Mouse (Mus musculus): ENCODE measurements around the gene F3. TPM values are rescaled to one million over a fixed set of nuclear protein-coding genes. Genes with fewer than 3 reads are reported as not detected.
A peak's percentile ranks its signal among the peaks of the same experiment; 100 is the strongest.

Gene F3
- 7.8 and 9.7 TPM in 2 replicates for polyA plus RNA-seq (2014; fragmentation: Nextera tagmentation; extraction: Ambion mirVana)

DNA sequence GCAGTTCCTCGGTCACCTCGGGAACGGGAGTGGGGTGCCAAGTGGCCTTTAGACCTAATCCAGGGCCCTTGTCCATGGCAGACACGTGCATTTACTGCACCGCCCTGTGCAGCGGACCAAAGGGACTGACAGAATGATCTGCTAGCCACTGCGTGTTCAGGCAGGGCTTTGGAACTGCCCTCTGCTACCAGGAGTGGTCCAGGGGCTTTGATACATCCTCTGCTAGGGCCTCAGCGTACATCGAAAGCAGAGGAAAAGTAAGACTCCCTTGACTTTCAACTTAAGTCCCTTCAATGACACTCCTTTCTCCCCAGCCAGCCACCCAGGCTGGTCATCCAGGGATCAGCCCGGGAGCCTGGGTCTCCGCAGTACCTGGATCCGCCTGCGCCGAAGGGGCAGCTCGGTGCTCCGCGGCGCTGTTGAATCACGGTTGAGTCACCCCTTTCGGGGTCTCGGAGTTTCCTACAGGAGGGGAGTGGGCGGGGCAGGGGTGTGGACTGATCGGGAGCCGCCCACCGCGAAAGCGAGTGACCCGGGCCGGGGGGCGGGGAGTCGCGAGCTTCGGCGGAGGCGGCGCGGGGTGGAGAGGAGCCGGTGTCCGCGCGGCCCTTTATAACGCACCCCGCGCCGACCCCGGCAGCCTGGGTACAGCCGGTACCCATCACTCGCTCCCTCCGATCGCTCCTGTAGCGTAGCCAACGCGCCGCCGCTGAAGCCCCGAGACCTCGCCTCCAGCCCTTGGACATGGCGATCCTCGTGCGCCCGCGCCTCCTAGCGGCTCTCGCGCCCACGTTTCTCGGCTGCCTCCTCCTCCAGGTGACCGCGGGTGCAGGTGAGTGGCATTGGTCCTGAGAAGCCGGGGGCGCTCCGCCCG is at the start of gene F3:
TSS of gene F3 (plus strand) at position 567 of the 874 bp plus-strand sequence.
- WGBS (ENCODE audit: insufficient replicate concordance) = 1% methylated on average over 67 of the region's 73 CpGs
- Histone ChIP-seq H3K4me1 (ENCODE audit: control insufficient read depth, insufficient read depth, low read length) (peaks cover 20% of the 10 kb centered on the region), H3K4me2 (peak within 1 kb of the TSS; percentile 88), H3K27me3 (ENCODE audit: control insufficient read depth, insufficient read depth, low read length) (peaks cover 3% of the 10 kb centered on the region), H3K9ac (ENCODE audit: low read depth, low read length) (peak within 1 kb of the TSS; percentile 73), H3K9me3 (replicated peaks; ENCODE audit: control insufficient read depth, low read length) (no peaks in the 10 kb centered on the region), H3K27ac (ENCODE audit: low read depth, low read length) (peak within 1 kb of the TSS; percentile 4; the same call in 1 of the 2 replicates), H3K36me3 (ENCODE audit: control insufficient read depth, insufficient read depth, low read length) (no peaks in the 10 kb centered on the region), H3K4me3 (ENCODE audit: low read depth, low read length) (peak within 1 kb of the TSS; percentile 70)
- ATAC-seq (replicated peaks; ENCODE audit: insufficient number of reproducible peaks, low FRiP score, low TSS enrichment) = peak; percentile 83

DNA sequence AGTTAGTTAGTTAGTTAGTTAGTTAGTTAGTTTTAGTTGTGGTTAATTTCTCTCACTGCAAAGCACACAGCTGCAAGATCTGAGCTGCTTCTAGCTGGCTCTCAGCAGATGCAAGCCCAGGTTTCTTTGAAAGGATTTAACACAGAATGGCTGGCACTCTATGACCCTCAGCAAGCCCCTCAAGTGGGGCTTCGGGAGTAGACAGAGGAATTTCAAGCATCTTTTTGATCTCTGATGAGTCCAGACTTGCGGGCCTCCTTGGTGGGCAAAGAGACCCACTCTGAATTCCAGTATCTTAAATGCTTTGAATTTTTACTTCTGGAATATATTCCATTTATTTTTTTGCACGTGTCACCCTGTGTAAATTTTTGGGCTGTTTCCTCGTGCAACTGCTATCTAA is 44.4 kb upstream of the F3 start:
- Histone ChIP-seq H3K4me1 (ENCODE audit: control insufficient read depth, insufficient read depth, low read length) (peaks cover 11% of the 10 kb centered on the region; the same call in 1 of the 2 replicates), H3K9me3 (replicated peaks; ENCODE audit: control insufficient read depth, low read length) (no peaks in the 10 kb centered on the region), H3K27ac (ENCODE audit: low read depth, low read length) (no peak overlapping the region), H3K36me3 (ENCODE audit: control insufficient read depth, insufficient read depth, low read length) (no peaks in the 10 kb centered on the region), H3K9ac (ENCODE audit: low read depth, low read length) (no peak overlapping the region), H3K4me3 (ENCODE audit: low read depth, low read length) (no peak overlapping the region), H3K4me2 (no peak overlapping the region), H3K27me3 (ENCODE audit: control insufficient read depth, insufficient read depth, low read length) (no peaks in the 10 kb centered on the region)
- ATAC-seq (replicated peaks; ENCODE audit: insufficient number of reproducible peaks, low FRiP score, low TSS enrichment) = no peak
- WGBS (ENCODE audit: insufficient replicate concordance) = 18% methylated on average over 4 of the region's 4 CpGs

DNA sequence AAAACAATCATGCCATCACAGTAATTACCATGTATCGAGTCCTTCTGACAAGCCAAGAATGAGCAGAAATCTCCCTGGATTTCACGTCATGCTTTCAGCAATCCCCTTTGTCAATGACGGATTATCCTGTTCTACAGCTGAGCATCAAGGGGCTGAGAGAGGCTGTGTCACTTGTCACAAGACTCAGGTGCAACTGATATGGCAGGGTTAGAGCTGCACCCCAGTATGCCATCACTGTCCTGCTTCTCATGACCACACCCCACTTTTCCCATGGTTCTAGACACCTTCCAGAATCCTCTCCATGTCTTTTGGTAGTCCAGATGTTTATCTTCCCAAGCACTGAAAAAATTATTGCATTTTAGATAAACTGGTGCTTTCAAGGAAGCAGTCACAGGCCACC is 43.9 kb upstream of the F3 start:
- no peak for ATAC-seq (replicated peaks; ENCODE audit: insufficient number of reproducible peaks, low FRiP score, low TSS enrichment)
- Histone ChIP-seq H3K4me1 (ENCODE audit: control insufficient read depth, insufficient read depth, low read length) (peaks cover 11% of the 10 kb centered on the region; the same call in 1 of the 2 replicates), H3K4me2 (no peak overlapping the region), H3K9me3 (replicated peaks; ENCODE audit: control insufficient read depth, low read length) (no peaks in the 10 kb centered on the region), H3K4me3 (ENCODE audit: low read depth, low read length) (no peak overlapping the region), H3K27ac (ENCODE audit: low read depth, low read length) (no peak overlapping the region), H3K9ac (ENCODE audit: low read depth, low read length) (no peak overlapping the region), H3K27me3 (ENCODE audit: control insufficient read depth, insufficient read depth, low read length) (no peaks in the 10 kb centered on the region), H3K36me3 (ENCODE audit: control insufficient read depth, insufficient read depth, low read length) (no peaks in the 10 kb centered on the region)
- WGBS (ENCODE audit: insufficient replicate concordance) = 31% methylated on average over 3 of the region's 3 CpGs

DNA sequence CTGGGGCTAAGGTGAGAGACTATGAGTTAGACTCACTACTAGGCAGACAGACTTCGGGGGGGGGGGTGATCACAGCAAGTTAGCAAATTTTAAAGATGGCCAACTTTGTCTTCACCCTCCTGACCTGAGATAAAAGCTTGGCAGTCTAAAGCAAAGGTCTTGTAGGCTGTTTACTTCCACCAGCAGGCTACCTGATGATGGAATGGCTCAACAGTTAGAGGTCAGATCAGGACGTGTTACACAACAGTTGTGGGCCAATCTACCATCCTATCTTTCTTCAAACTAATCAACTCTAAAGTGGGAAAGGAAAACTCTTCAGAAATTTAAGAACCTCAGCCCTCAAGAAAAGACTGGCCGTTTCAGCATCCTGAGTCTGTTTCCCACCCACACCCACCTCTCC is 43.1 kb upstream of the F3 start:
- Histone ChIP-seq H3K27me3 (ENCODE audit: control insufficient read depth, insufficient read depth, low read length) (no peaks in the 10 kb centered on the region), H3K27ac (ENCODE audit: low read depth, low read length) (no peak overlapping the region), H3K9me3 (replicated peaks; ENCODE audit: control insufficient read depth, low read length) (no peaks in the 10 kb centered on the region), H3K4me2 (no peak overlapping the region), H3K9ac (ENCODE audit: low read depth, low read length) (no peak overlapping the region), H3K4me3 (ENCODE audit: low read depth, low read length) (no peak overlapping the region), H3K36me3 (ENCODE audit: control insufficient read depth, insufficient read depth, low read length) (no peaks in the 10 kb centered on the region), H3K4me1 (ENCODE audit: control insufficient read depth, insufficient read depth, low read length) (peaks cover 11% of the 10 kb centered on the region; the same call in 1 of the 2 replicates)
- no peak for ATAC-seq (replicated peaks; ENCODE audit: insufficient number of reproducible peaks, low FRiP score, low TSS enrichment)
- WGBS (ENCODE audit: insufficient replicate concordance) = 46% methylated on average over 3 of the region's 3 CpGs

DNA sequence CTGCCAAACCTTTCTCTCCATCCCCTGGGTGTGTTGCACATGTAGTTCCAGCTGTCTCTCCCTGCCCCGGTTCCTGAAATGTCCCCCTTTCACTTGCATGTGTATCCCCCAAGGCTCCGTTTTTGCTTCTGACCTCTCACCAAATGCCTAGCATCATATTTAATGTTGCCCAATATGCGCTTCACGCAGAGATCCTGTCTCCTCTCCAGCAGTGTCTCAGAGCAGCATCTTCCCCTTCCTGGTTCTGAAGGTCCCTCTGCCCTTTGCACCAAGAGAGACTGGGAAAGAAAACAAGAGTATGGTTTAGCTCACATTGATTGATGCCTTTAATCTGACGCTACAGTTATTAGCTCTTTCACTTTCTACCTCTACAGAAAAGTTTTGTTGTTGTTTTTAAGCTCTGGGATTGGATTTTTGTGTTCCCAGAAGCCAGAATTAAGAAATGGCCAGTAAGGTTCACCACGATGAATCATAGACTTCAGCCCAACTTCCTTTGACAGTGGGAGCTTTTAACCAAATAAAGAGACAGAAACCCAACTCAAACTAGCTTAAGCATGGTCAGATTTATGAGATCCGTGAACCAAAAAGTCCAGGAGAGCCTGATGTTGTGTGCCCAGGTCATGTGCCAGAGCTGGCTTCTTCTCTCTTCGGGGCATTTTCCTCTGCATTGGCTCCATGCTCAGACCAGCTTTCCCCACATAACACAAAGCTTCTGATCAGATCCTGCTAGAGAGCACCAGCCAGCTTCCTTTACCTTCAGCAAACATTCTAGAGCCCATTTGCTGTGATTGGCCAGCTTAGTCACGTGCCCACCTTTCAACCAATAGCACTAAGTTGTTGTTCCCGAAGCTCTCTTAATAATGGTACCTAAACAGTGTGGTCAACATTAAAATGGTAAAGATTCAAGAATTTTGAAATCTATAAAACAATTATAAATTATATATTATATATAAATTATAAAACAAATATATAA is 40.6 kb upstream of the F3 start:
- H3K9ac ChIP-seq (ENCODE audit: low read depth, low read length) = no peak overlapping the region
- no peak overlapping the region for H3K4me2 ChIP-seq
- H3K4me1 ChIP-seq (ENCODE audit: control insufficient read depth, insufficient read depth, low read length) = peaks cover 11% of the 10 kb centered on the region; the same call in 1 of the 2 replicates
- no peaks in the 10 kb centered on the region for H3K9me3 ChIP-seq (replicated peaks; ENCODE audit: control insufficient read depth, low read length)
- ATAC-seq (replicated peaks; ENCODE audit: insufficient number of reproducible peaks, low FRiP score, low TSS enrichment) = no peak
- no peak overlapping the region for H3K4me3 ChIP-seq (ENCODE audit: low read depth, low read length)
- no peak overlapping the region for H3K27ac ChIP-seq (ENCODE audit: low read depth, low read length)
- H3K36me3 ChIP-seq (ENCODE audit: control insufficient read depth, insufficient read depth, low read length) = no peaks in the 10 kb centered on the region
- H3K27me3 ChIP-seq (ENCODE audit: control insufficient read depth, insufficient read depth, low read length) = no peaks in the 10 kb centered on the region
- 77% methylated on average over 10 of the region's 10 CpGs for WGBS (ENCODE audit: insufficient replicate concordance)

DNA sequence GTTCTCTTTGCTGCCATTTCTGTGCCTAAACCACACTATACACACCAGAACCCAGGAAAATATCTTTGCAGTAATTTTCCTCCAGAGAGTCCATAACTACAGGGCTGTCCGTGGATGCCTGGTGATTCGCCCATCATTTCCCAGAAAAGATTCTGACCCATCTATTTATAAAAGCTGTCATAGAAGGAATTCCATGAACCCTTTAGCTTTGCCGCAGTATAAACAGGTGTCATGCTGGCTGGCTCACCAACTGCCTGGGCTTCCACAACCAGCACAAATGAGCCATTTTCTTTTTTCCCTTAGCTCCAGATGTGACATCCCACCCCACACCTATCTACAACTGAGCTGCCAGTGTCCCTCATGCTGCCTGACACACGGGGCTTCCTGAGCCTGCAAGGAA is 38.8 kb upstream of the F3 start:
- Histone ChIP-seq H3K9ac (ENCODE audit: low read depth, low read length) (no peak overlapping the region), H3K4me3 (ENCODE audit: low read depth, low read length) (no peak overlapping the region), H3K4me1 (ENCODE audit: control insufficient read depth, insufficient read depth, low read length) (peaks cover 1% of the 10 kb centered on the region; the same call in 1 of the 2 replicates), H3K36me3 (ENCODE audit: control insufficient read depth, insufficient read depth, low read length) (no peaks in the 10 kb centered on the region), H3K9me3 (replicated peaks; ENCODE audit: control insufficient read depth, low read length) (no peaks in the 10 kb centered on the region), H3K4me2 (no peak overlapping the region), H3K27me3 (ENCODE audit: control insufficient read depth, insufficient read depth, low read length) (no peaks in the 10 kb centered on the region), H3K27ac (ENCODE audit: low read depth, low read length) (no peak overlapping the region)
- WGBS (ENCODE audit: insufficient replicate concordance) = 51% methylated on average over 4 of the region's 4 CpGs
- ATAC-seq (replicated peaks; ENCODE audit: insufficient number of reproducible peaks, low FRiP score, low TSS enrichment) = no peak

DNA sequence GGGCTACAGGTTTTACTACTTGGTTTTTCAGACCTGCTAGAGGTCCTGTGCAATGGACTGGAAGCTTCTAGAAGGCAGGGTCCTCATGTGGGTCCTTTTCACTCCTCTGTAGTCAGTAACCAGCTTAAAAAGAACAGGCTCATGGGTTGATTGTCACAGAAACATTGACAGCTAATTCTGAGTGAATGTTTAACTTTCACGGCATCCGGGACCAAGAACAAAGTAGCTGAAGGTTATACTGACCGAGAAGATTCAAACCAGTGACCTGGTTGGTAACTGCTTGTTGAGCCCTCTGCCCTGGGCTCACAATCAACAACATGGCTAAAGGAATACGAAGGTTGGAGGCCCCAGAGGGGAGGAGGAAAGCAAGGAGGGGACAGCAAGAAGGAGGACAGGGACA is 38.4 kb upstream of the F3 start:
- Histone ChIP-seq H3K36me3 (ENCODE audit: control insufficient read depth, insufficient read depth, low read length) (no peaks in the 10 kb centered on the region), H3K4me2 (no peak overlapping the region), H3K27ac (ENCODE audit: low read depth, low read length) (no peak overlapping the region), H3K27me3 (ENCODE audit: control insufficient read depth, insufficient read depth, low read length) (no peaks in the 10 kb centered on the region), H3K4me3 (ENCODE audit: low read depth, low read length) (no peak overlapping the region), H3K9ac (ENCODE audit: low read depth, low read length) (no peak overlapping the region), H3K4me1 (ENCODE audit: control insufficient read depth, insufficient read depth, low read length) (no peaks in the 10 kb centered on the region), H3K9me3 (replicated peaks; ENCODE audit: control insufficient read depth, low read length) (no peaks in the 10 kb centered on the region)
- no peak for ATAC-seq (replicated peaks; ENCODE audit: insufficient number of reproducible peaks, low FRiP score, low TSS enrichment)
- WGBS (ENCODE audit: insufficient replicate concordance) = 75% methylated on average over 4 of the region's 4 CpGs

DNA sequence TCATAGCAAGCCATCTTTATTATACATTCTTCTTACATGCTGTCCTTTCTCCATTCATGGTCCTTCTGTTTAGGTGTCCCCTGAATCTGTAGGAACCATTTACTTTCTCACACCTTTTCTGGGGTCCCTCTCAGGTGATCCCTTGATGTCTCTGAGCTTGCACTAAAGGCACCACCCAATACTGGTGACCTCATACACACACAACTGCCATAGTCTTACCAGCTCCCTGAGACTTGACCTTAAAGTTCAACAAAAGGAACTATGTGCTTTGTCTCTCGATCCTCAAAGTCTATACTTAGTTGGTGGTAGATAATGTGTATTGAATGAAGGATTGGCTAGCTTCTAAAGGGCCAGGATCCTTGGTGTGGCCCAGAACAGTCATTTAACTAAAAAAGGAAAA is 37.4 kb upstream of the F3 start:
- ATAC-seq (replicated peaks; ENCODE audit: insufficient number of reproducible peaks, low FRiP score, low TSS enrichment) = no peak
- 65% methylated on average over 1 of the region's 1 CpGs for WGBS (ENCODE audit: insufficient replicate concordance)

More for the DNA sequence above, 37.4 kb upstream of the F3 start:
- H3K27ac ChIP-seq (ENCODE audit: low read depth, low read length) = no peak overlapping the region
- no peaks in the 10 kb centered on the region for H3K27me3 ChIP-seq (ENCODE audit: control insufficient read depth, insufficient read depth, low read length)
- no peak overlapping the region for H3K9ac ChIP-seq (ENCODE audit: low read depth, low read length)
- H3K9me3 ChIP-seq (replicated peaks; ENCODE audit: control insufficient read depth, low read length) = no peaks in the 10 kb centered on the region
- no peaks in the 10 kb centered on the region for H3K36me3 ChIP-seq (ENCODE audit: control insufficient read depth, insufficient read depth, low read length)
- no peaks in the 10 kb centered on the region for H3K4me1 ChIP-seq (ENCODE audit: control insufficient read depth, insufficient read depth, low read length)
- no peak overlapping the region for H3K4me2 ChIP-seq
- H3K4me3 ChIP-seq (ENCODE audit: low read depth, low read length) = no peak overlapping the region

Measured in heart, embryonic 11.5 days (tissue).